Mouse (Mus musculus): Measurements from ENCODE around the gene Ddx60. TPM values are rescaled to one million over a fixed set of nuclear protein-coding genes. Genes with fewer than 3 reads are reported as not detected.
A peak's percentile ranks its signal among the peaks of the same experiment; 100 is the strongest.
"Not testable (repeated sequence)": the region's sequence is repeated elsewhere in the genome, so short reads cannot be mapped to it uniquely, and the experiment has no call there.

The Ddx60 gene
- polyA plus RNA-seq (2012; rRNA removed) = 2.7 TPM in 2 replicates

GRCm38 (mm10) chr8:61927777-61928494 lies at the start of gene Ddx60:
Ddx60 (plus strand) TSS chr8:61928087.
- peak; percentile 28 for DNase-seq (ENCODE audit: low spot score)

- DNase-seq (ENCODE audit: low spot score) = no peak
Measured at GRCm38 (mm10) chr8:61894062-61894461, 33.8 kb upstream of the Ddx60 start.

- DNase-seq (ENCODE audit: low spot score) = no peak
Measured at GRCm38 (mm10) chr8:61896742-61897141, 31.1 kb upstream of the Ddx60 start.

- DNase-seq (ENCODE audit: low spot score) = no peak
Measured at GRCm38 (mm10) chr8:61897402-61897801, 30.5 kb upstream of the Ddx60 start.

- DNase-seq (ENCODE audit: low spot score) = no peak
Measured at GRCm38 (mm10) chr8:61901028-61901717, 26.7 kb upstream of the Ddx60 start.

GRCm38 (mm10) chr8:61902521-61902920 lies 25.4 kb upstream of the Ddx60 start, which contains the start of gene Palld:
Palld (minus strand) TSS chr8:61902690.
- no peak for DNase-seq (ENCODE audit: low spot score)

- DNase-seq (ENCODE audit: low spot score) = no peak
Measured at GRCm38 (mm10) chr8:61908303-61909215, 19.3 kb upstream of the Ddx60 start.

GRCm38 (mm10) chr8:61909313-61909712 lies 18.6 kb upstream of the Ddx60 start:
- no peak for DNase-seq (ENCODE audit: low spot score)

GRCm38 (mm10) chr8:61912817-61913216 lies 15.1 kb upstream of the Ddx60 start:
- DNase-seq (ENCODE audit: low spot score) = no peak

- DNase-seq (ENCODE audit: low spot score) = no peak
Measured at GRCm38 (mm10) chr8:61913957-61914356, 13.9 kb upstream of the Ddx60 start.

- no peak for DNase-seq (ENCODE audit: low spot score)
Measured at GRCm38 (mm10) chr8:61917287-61917686, 10.6 kb upstream of the Ddx60 start.

GRCm38 (mm10) chr8:61919145-61919788 lies 8.6 kb upstream of the Ddx60 start:
- DNase-seq (ENCODE audit: low spot score) = no peak

GRCm38 (mm10) chr8:61920389-61920788 lies 7.5 kb upstream of the Ddx60 start:
- no peak for DNase-seq (ENCODE audit: low spot score)

GRCm38 (mm10) chr8:61921454-61922054 lies 6.3 kb upstream of the Ddx60 start:
- no peak for DNase-seq (ENCODE audit: low spot score)

- DNase-seq (ENCODE audit: low spot score) = no peak
Measured at GRCm38 (mm10) chr8:61924518-61924917, 3.4 kb upstream of the Ddx60 start.

GRCm38 (mm10) chr8:61933243-61933642 lies 5.4 kb downstream of the Ddx60 start:
- DNase-seq (ENCODE audit: low spot score) = no peak

- DNase-seq (ENCODE audit: low spot score) = no peak
Measured at GRCm38 (mm10) chr8:61937576-61937975, 9.7 kb downstream of the Ddx60 start.

GRCm38 (mm10) chr8:61964591-61965375 lies 36.9 kb downstream of the Ddx60 start:
- not testable (repeated sequence) for DNase-seq (ENCODE audit: low spot score)

- no peak for DNase-seq (ENCODE audit: low spot score)
Measured at GRCm38 (mm10) chr8:61969581-61969980, 41.7 kb downstream of the Ddx60 start.

- DNase-seq (ENCODE audit: low spot score) = no peak
Measured at GRCm38 (mm10) chr8:61984941-61985340, 57.1 kb downstream of the Ddx60 start.

Measured in urinary bladder, adult 2 months (tissue).